Mouse (Mus musculus) urinary bladder, postnatal 14 days (tissue): ENCODE results near the gene Kdelr1.

Experiments used
- DNase-seq: peaks from one replicate; pipeline ENCODE4 v3.0.0; 2021; ENCODE audit warnings: low spot score

Gene Kdelr1

DNA sequence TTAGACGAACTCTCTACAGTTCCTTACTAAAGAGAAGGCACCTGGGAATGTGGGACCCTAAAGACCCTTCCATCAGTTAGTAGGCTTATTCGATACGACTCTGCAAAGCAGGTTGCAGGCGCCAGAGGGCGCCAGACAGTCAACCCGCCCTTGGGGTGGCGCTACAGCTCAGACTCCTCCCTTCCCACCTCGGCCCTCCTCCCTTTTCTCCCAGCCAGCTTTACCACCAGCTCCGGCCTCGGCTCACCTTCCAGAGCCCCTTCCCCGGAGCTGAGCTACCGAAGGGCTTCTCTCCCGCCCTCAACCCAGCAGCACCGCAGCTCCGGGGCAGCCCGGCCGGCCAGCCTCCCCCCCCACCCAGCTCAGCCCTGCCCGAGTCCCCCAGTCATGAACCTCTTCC is at the start of gene Kdelr1:
Gene Kdelr1, plus strand, starts transcription at position 149 of the 400 bp plus-strand sequence.
- peak; percentile 90 for DNase-seq

DNA sequence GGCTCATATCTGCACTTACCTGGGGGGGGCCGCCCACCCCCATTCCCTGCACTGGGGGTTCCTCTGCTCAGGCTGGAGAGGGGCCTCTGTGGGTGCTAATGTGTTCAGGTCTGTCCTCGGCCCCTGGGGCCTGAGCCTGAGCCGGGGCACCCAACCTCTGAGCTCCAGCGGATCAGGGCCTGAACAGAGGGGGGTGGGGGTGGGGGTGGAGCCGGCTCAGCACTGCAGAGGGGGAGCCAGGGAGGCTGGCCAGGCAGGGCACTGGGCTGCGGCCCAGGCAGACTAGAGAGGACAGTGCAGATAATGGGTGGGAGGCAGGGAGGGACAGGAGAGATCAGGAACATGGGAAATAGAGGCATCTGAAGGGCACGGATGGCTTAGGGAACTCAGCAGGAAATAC is 48.0 kb upstream of the Kdelr1 start, which contains the start of gene Kcnj14:
Gene Kcnj14, minus strand, starts transcription at position 185 of the 400 bp plus-strand sequence.
- no peak for DNase-seq

DNA sequence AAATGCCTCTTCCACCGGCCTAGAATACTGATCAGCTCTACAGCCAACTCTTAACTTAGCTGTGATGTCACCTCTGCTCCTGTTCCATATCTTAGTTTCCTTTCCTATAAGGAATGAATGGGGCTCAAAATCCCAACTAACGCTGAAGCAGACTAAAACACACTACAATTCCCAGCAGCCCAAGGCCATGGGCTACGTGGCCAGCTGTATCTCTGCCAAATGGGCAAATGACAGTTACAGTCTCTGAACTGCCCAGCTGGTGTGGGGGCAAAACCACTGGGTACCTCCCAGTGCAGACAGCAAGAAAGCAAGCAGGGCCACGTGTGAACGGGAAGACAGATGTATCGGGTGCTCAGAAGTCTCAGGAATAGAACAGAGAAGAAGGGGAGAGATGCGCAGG is 45.9 kb upstream of the Kdelr1 start:
- DNase-seq: no peak

DNA sequence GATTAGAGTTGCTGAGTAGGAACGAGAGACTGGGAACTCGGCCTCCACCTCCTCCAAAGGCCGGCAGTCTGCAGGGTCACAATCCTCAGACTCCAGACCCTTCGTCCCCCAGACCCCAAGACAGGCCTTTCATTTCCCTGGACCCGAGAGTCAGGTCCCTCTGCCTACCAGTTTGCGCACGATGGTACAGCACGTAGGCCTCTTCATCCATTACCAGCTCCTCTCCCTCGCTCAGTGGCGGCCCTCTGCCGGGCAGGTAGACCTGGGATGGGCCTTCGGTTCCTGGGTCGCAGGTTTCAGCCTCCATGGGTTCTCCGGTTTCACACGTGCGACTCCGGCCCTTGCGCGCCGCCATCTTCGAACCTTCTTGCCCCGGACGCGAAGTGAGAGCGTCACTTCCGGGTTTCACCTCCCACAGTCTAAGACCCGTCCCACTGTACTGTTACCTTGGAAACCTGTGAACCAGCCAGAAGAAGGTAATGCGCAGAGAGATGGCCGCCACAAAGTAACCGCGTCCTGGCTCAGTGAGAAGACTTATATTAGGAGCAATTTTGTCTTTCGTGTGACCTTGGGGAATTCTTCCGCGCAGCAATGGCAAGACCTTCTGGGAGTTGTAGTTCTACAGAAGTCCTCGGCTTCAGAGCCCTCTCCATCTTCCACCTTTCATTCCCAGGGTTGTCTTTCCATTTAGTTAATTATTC is 42.0 kb upstream of the Kdelr1 start, which contains the start of gene Grwd1:
Gene Grwd1, minus strand, starts transcription at position 518 of the 701 bp plus-strand sequence.
- DNase-seq: peak; percentile 81

DNA sequence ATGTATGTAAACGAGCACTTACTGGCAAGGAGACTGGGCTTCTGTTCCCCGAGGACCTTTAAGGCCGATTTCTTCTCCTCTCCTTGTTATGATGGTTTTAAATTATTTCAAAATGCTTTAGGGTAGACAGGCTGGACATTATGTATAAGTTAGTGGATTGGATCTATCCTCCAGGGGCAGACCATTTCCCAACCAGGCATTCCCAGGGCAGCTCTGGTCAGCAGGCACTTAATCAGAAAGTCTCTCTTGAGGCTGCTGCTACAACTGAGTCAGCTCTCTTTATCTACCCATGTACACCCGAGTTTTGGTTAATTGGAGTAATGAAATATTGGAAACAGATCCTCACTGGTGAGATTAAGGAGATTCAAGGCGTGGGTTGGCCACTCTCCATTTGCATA is 41.4 kb upstream of the Kdelr1 start:
- DNase-seq: no peak

DNA sequence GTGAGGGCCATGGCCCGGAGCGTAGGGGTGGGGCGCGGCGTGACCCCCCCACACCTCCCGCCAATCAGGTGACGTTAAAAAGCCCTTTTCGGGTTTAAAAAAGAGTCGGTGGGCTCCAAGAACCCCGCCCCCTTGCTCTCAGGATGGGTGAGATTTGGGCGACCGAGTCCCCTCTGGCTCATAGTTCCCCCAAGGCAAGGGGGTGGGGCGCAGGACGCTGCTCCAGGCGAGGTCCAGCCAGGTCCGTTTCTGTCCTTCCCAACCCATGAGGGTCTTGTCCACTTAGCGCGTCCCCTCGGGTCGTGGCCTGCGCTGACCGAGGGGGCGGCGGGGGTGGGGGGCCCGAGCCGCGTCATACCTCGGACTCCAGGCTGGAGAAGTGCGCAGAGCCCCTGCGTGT is 40.1 kb upstream of the Kdelr1 start:
- DNase-seq: no peak

DNA sequence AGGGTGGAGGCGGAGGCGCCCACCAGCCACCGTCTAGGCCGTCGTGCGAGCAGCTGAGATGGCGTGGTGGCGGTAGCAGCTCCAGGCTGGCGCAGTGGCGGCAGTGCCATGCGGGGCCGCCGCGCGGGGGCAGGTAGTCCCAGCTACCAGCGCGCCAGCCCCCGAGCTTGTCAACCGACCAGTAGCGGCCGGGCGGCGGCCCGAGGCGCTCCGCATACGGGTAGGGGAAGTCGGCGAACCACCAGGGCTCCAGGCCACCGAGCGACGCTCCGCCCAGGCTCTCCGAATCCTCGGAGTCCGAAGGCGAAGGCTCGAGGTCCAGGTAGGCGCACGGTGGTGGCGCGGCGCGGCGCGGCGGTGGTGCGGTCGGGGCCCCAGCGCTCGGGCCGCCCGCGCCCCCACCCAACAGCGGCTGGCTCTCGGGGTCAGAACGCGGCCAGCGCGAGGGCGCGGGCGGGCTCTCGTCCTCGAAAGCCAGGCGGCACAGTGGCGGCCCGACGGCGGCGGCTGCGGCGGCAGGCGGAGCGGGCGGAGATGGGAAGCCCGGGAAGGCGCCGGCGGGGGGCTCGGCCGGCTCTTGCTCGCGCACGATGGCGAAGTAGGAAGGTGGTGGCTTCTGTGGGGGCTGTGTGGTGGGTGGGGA is 39.3 kb upstream of the Kdelr1 start:
- no peak for DNase-seq

DNA sequence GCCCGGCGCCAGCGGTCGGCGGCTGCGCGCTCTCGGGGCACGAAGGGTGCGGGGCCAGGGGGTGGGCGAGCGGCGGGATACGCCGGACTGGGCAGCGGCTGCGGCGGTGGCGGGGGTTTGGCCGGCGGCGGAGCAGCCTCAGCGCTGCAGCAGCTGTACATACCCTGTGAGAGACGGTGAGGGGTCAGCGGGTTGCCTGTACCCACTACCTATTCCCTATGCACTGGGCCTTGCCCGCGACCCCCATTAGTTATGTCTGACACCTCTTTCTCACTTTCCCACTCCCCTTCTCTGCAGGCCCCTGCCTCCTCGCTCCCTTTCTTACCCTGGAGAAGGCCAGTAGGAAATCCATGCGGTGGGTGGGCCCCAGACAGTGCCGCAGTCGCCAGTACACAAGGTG is 38.6 kb upstream of the Kdelr1 start:
- no peak for DNase-seq

DNA sequence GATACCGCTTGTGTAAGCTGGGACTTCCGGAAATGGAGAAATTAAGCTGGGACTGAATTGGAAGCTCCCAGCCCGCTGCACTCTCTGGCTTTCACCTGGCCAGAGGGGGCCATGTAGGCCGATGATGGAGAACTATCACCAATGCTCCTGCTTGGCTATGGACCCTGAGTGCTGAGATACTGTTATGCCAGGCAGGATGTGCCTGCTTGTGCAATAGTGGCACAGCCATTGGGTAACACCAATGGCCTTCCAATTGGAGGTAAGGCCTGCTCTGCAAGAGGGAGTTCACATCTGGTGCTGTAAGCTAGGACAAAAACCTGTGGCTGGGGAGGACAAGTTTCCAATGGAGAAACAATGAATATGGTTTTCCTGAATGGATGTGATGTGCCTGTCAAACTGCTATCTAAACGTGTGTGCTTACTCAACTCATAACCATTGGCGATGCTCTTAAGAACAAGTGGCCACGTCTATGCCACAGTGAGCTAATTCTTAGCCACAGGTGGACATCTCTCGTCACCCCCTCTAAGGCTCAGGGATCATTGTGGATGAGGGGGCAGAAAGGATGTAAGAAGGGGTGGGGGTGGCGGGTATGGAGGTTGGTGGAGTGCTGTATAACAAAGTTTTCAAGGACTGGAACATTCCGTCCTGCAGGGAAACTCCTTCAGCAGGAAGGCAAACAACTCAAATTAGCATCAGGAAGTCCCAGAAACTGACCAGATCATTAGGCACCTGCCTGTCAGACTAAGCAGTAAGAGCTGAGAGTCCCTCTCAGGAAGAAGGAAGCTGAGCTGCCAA is 29.4 kb upstream of the Kdelr1 start:
- no peak for DNase-seq

DNA sequence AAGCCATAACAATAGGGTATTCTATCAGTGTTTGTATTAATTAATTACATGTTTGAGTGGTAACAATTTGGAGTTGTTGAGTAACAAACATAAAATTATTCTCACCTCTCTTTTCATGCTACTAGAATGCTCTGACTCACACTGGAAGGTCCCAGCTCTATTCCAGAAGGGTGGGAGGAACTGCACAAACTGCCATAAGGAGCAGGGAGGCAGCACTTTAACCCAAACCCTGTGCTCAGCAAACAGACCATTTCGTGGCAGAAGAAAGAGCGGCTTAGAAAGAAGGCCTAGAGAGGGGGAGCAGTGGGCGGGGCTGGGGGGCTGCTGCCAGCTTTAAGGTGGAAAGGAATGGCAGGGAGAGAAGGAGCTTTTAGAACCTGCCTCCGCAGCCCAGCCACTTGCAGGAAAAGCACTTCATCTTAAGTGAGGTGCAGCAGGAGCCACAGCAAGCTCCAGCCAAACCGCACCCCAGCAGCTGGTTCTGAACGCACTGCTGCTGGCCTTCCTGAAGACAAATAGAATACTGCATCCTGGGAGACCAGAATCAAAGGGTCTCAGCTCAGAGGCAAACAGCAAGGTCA is 24.0 kb upstream of the Kdelr1 start:
- no peak for DNase-seq

DNA sequence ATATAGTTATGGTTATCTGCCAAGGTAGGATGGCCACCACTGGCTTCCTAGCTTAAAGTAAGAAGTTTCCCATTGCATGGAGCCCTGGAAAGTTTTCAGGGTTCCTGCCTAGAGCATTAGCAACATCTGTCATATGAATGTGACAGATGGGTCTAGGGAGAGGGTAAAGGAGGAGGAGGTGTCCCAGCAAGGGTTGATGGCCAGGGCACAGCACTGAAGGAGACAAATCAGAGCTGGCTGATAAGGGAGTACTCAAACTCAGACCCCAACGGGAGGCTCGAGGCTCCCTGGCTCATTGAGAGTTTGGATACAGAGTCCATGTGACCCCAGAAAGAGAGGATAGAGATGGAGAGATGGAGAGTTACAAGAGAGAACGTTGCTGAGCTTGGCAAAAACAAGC is 21.9 kb upstream of the Kdelr1 start:
- DNase-seq: no peak

DNA sequence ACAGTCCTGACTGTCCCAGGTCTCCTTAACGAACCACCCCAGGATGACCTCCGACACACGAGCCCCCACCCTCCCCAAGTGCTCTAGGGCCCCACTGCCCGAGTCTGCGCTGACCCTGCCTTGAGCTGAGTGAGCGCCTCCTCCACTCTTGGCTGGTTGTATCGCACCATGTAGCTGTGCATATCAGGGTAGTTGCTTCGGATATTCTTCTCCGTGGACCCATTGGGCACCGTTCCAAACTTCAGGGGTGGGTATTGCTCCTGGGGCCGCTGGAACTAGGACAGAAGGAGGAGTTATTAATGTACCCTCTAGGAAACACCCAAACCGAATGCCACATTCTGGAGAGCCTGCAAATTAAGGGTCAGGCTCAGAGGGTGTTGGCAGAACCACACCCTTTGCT is 19.5 kb upstream of the Kdelr1 start:
- DNase-seq: no peak

DNA sequence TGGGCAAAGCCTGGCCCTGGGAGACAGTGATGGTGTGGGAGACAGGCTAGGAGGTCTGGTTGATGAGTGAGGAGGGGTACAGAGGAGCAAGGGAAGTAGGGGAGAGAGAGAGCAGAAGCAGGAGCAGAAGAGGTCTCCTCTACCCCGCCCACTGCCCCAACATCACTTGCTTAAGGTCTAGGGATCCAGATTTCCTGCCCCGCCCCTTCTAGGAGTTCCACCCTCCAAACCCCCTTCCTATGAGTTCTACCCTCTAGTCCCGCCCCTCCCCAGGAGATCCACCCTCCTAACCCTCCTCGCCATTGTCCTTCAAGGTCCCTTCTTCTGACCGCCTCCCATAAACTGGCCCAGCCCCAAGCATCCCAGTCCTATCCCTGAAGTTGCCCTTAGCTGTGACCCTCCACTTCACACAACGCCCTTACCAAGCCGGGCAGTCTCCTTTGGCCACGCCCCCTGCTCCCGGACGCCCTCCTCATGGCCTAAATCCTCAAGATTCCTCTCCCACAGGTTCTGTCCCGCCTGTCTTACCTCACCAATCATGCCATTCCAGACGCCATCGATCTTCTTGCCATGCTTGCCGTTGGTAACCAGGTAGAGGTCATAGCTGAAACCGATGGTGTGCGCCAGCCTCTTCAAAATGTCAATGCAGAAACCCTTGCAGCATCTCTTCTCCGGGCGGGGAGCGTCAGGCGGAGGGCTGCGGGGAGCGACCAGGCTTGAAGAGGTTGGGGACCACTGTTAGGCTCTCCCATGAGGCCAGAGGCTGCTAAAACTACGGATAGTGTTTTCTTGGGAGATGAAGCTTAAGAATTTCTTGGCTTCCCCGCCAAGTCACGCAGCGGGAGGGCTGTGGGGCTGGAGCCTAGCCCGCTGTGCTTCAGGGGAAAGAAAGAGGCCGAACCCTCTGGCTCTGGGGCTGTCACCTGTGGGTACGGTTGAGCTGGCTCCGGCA is 15.3 kb upstream of the Kdelr1 start:
- no peak for DNase-seq

DNA sequence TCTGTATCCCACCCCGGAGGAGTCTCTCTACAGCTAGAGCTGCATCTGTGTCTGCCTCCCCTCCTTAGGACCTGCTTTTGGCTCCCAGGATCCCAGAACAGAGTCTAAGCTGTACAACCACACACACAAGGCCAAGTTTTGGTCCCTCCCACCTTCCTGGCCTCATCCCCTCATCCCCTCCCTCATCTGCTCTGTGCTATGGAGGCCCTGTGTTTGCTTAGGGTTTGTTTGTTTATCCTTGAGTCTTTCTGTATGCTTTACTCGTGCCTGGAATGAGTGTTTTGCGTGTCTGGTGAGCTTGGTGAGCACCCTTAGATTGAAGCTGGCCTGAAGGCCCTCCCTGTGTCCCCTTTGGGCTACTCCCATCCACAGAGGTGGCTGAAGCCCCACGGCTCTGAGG is 13.6 kb upstream of the Kdelr1 start:
- no peak for DNase-seq

DNA sequence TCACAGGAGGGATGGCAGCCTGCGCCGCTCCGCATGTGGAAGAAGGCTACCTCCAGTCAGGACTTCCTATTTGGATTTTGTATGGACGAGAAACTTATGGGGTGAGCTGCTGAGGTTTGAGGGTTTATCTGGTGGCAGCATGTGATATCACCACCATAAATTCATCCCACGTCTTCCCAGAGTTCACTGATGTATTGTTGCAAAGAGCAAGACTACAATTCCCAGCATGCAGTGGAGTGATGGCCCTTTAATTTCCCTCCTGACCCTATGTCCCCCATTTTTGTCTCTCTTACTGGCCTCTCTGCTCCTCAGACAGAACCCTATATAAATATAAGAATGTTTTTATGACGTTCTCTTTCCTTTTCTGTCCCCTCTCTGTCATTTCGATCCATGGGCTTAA is 9.8 kb upstream of the Kdelr1 start:
- DNase-seq: no peak

DNA sequence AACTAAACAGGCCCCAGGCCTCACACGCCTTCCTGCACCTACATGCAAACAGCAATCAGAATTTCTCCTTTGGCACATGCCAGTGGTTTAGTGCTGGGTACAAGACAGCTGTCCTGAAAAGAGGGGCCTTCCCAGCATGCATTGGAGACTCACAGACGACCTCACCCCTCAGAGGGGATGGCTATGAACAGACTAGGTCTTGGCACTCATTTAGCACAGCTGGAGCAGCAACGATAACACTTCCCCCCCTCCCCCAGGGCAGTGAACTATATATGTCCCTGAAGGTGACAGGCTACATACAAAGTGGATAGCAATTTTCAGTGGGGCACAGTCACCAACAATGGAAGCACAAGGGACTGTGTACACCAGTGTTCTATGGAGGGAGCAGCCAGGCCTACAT is 8.1 kb upstream of the Kdelr1 start:
- DNase-seq: no peak

DNA sequence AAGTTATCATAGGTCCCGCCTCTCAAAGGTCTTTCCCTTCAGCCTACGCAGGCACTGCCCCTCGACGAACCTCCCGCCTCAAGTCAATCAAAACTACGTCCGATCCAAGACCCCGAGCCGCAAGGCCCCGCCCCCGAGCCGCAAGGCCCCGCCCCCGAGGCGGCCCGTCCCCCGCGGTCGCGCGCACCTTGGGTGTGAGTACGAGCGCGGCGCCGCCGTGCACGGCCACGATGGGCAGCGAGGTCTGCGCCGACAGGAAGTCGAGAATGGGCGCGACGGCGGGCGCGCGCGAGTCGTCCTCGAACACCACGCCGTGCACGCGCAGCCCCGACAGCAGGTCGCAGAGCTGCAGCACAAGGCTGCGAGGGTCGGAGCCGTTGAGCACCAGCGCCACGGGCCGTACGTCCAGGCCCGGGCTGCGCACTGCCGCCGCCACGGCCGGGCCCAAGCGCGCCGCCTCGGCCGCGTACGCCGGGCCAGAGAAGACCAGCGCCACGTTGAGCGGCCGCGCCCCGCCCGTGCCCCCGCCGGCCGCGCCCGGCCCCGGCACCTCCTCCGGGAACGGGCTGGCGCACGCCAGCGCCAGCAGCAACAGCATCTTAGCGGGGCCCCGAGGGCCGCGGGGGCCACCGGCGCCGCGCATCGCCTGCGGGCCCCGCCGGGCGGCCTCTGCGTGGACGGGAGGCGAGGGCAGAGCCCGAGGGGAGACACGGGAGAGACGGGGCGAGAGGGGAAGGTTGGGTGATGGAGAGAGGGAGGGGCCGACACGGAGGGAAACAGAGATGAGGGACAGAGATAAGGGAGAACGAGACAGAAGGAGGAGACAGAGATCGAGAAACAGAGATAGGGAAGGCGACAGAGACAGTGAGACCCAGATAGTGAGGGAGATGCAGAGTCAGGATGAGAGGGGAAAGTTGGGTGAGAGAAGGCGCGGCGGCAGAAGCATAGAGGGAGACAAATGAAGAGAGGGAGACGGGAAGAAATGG is 6.4 kb upstream of the Kdelr1 start:
- DNase-seq: peak; percentile 93

DNA sequence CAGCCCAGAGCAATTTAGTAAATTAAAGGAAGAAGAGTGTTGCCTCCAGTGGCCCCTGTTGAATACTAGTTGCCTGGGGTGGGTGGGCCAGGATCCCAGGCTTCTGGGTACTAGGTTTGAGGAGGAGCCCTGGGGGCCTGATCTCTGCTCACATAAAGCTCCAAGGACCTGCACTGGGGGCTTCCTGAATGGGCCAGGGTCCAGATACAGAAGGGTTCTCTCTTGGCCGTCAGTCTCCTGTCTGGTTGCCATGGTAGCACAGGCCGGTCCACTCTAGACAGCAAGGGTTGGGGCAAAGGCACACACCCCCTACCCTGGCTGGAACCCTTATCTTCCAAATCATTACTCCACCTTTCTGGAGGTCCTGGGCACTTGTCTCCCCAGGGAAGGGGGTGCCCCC is 4.7 kb upstream of the Kdelr1 start:
- DNase-seq: no peak

DNA sequence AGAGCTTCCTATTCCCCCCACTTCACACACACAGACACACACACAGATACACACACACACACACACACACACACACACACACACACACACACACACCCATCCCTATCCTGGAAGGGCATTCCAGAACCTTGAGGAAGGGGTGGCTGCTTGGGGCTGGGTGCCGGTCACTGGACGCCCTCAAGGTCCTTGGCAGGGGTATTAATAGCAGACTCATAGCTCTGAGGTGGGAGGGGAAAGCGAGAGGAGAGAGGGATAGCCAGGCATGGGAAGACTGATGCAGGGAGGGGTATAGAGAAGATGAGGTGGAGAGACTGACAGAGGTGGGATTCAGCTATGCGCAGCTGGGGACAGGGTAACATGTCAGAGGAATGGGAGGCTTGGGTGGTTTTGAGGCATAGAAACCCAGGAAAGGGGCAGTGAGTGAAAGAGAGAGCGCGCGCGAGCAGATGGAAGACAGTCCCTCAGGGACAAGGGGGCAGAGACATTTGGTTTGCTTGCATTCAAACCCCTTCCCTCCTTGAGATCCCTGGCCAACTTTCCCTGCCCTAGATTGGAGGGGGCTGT is 3.4 kb upstream of the Kdelr1 start:
- no peak for DNase-seq

DNA sequence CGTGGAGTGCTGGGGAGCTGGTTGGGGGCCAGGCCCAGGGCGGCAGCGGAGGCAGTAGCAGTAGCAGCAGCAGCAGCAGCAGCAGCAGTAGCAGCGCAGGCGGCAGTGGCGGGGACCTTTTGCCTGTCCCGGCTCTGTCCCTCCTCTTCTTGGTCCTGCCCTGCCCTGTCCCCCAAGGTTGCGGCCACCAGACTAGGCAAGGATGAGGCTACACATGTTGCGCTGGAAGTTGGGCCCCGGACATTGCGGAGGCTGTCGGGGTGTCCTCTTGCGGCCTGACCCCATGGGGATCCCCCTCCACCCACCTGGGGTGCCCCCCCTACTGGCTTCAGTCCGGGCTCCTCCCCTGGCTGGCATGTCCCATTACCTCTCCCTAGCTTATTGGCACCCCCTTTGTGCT is 2.8 kb upstream of the Kdelr1 start:
- no peak for DNase-seq
